Comparison of ENCODE assay signal across 16 mouse cellular contexts in the genomic region with DNA sequence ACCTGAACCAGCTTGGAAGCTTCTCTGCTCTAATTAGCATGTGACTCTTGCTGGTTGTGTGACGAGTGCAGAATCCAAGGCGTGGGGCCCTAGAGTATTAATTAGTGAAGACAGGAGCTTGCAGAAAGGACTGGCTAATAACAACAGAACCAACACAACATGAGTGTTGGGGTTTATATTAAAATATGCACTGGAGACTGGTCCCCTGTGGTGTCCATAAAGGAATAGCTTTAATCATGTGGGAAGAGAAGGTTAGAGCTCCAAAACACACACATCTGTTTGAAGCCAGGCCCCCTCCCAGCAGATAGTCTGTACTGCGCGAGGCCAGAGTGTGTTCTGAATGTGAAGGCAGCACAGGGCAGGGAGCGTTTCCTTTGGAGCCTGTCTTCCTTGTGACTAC. TPM values are rescaled to one million over a fixed set of nuclear protein-coding genes. Genes with fewer than 3 reads are reported as not detected.
DNase-seq lines count a peak whose midpoint lies in the region; ATAC-seq and TF ChIP-seq lines count a peak whose summit lies in the region.
"Had no signal": no experiment of that assay in that cellular context is flagged by ENCODE, and none has a peak within 500 bp of the region (broad histone marks: within the 10 kb centered on the region; RNA-seq: fewer than 3 reads in every experiment).

No protein-coding gene starts in this region.

- 0 out of 2 replicates have a peak, but pooled peaks have one; percentile 40 for ATAC-seq in neural tube, embryonic 13.5 days (ENCODE audit: low read depth)
- peak; percentile 51; the same call in 1 of the 2 replicates for ATAC-seq in forebrain, postnatal 0 days
- peak; percentile 86 for ATAC-seq in midbrain, embryonic 13.5 days

- peaks cover 33% of the 10 kb centered on the region for H3K4me1 ChIP-seq in neural tube, embryonic 13.5 days (replicated peaks)
- H3K4me1 ChIP-seq in forebrain, postnatal 0 days (ENCODE audit: insufficient read depth), result peaks cover 3% of the 10 kb centered on the region; the same call in 1 of the 2 replicates
- H3K4me1 ChIP-seq in midbrain, embryonic 13.5 days (replicated peaks), result peaks cover 32% of the 10 kb centered on the region

- H3K27ac ChIP-seq in neural tube, embryonic 13.5 days (replicated peaks), result peak overlapping the region; percentile 25
- no peak overlapping the region for H3K27ac ChIP-seq in forebrain, postnatal 0 days (ENCODE audit: low read depth, low read length)
- peak overlapping the region; percentile 70 for H3K27ac ChIP-seq in midbrain, embryonic 13.5 days
- H3K27ac ChIP-seq: heart, embryonic 15.5 days; kidney, embryonic 15.5 days; lung, embryonic 15.5 days had no signal

- 54% methylated on average over 5 of the region's 5 CpGs for WGBS in neural tube, embryonic 13.5 days
- WGBS in forebrain, postnatal 0 days, result 41% methylated on average over 5 of the region's 5 CpGs
- WGBS in midbrain, embryonic 13.5 days, result 49% methylated on average over 5 of the region's 5 CpGs

- H3K9me3 ChIP-seq in neural tube, embryonic 13.5 days, result no peaks in the 10 kb centered on the region
- no peaks in the 10 kb centered on the region for H3K9me3 ChIP-seq in forebrain, postnatal 0 days (ENCODE audit: low read length)
- H3K9me3 ChIP-seq in midbrain, embryonic 13.5 days, result no peaks in the 10 kb centered on the region
- H3K9me3 ChIP-seq: G1E; heart, embryonic 15.5 days; kidney, embryonic 15.5 days; lung, embryonic 15.5 days had no signal

- H3K9ac ChIP-seq in neural tube, embryonic 13.5 days, result no peak overlapping the region
- no peak overlapping the region for H3K9ac ChIP-seq in forebrain, postnatal 0 days
- no peak overlapping the region for H3K9ac ChIP-seq in midbrain, embryonic 13.5 days (replicated peaks)
- H3K9ac ChIP-seq: heart, embryonic 15.5 days; kidney, embryonic 15.5 days; lung, embryonic 15.5 days had no signal

- H3K27me3 ChIP-seq in neural tube, embryonic 13.5 days, result no peaks in the 10 kb centered on the region
- H3K27me3 ChIP-seq in forebrain, postnatal 0 days (ENCODE audit: insufficient read depth, low read length), result no peaks in the 10 kb centered on the region
- no peaks in the 10 kb centered on the region for H3K27me3 ChIP-seq in midbrain, embryonic 13.5 days
- H3K27me3 ChIP-seq: heart, embryonic 15.5 days; kidney, embryonic 15.5 days; lung, embryonic 15.5 days had no signal

- no peak overlapping the region for H3K4me3 ChIP-seq in neural tube, embryonic 13.5 days
- H3K4me3 ChIP-seq in forebrain, postnatal 0 days (ENCODE audit: low read depth, low read length), result no peak overlapping the region
- no peak overlapping the region for H3K4me3 ChIP-seq in midbrain, embryonic 13.5 days (replicated peaks)
- H3K4me3 ChIP-seq: heart, embryonic 15.5 days; kidney, embryonic 15.5 days; lung, embryonic 15.5 days; myocyte had no signal

- DNase-seq in neural tube, embryonic 10.5 days (ENCODE audit: extremely low spot score, low spot score), result no peak
- no peak for DNase-seq in forebrain, postnatal 0 days
- DNase-seq in urinary bladder, postnatal 36 days (ENCODE audit: low spot score in 2 of 2), result no peak
- DNase-seq in spleen, postnatal 36 days (ENCODE audit: low spot score in 2 of 2), result no peak
- DNase-seq in cerebellum, adult 18-20 months, result no peak
- DNase-seq: adrenal gland, adult 8-10 months; cerebellum, postnatal 10 days; embryo, embryonic 11 days; heart, adult 18-20 months had no signal

- H3K4me2 ChIP-seq in neural tube, embryonic 13.5 days, result no peak overlapping the region
- no peak overlapping the region for H3K4me2 ChIP-seq in forebrain, postnatal 0 days (ENCODE audit: low read depth)
- no peak overlapping the region for H3K4me2 ChIP-seq in midbrain, embryonic 13.5 days (replicated peaks)
- H3K4me2 ChIP-seq: heart, embryonic 15.5 days; kidney, embryonic 15.5 days; lung, embryonic 15.5 days had no signal

- H3K36me3 ChIP-seq in neural tube, embryonic 13.5 days, result peaks cover 49% of the 10 kb centered on the region
- H3K36me3 ChIP-seq in forebrain, postnatal 0 days (ENCODE audit: insufficient read depth), result peaks cover 28% of the 10 kb centered on the region
- peaks cover 41% of the 10 kb centered on the region for H3K36me3 ChIP-seq in midbrain, embryonic 13.5 days

- TF ChIP-seq CTCF in forebrain, postnatal 0 days (IDR thresholded peaks at IDR 0.05; ENCODE audit: low read depth), result no peak

RNA-seq across cellular contexts. Expression of a gene that starts 34.7 kb away (rescaled TPM):
- 50.5 and 58.8 TPM in 2 replicates for polyA plus RNA-seq in neural tube, embryonic 13.5 days (2015; fragmentation: Nextera tagmentation; extraction: Ambion mirVana)
- total RNA-seq in forebrain, postnatal 0 days (2014; rRNA removed), result 24.7 and 32.8 TPM in 2 replicates
- 19.4 and 28.8 TPM in 2 replicates for polyA plus RNA-seq in forebrain, postnatal 0 days (2015; fragmentation: Nextera tagmentation; extraction: Ambion mirVana)
- polyA plus RNA-seq in midbrain, embryonic 13.5 days (2015; fragmentation: Nextera tagmentation; extraction: Ambion mirVana), result 48.8 and 49.8 TPM in 2 replicates

RNA-seq across cellular contexts. Expression of a gene that starts 58.1 kb away (rescaled TPM):
- 15.1 and 16.9 TPM in 2 replicates for polyA plus RNA-seq in neural tube, embryonic 13.5 days (2015; fragmentation: Nextera tagmentation; extraction: Ambion mirVana)
- total RNA-seq in forebrain, postnatal 0 days (2014; rRNA removed), result 60.9 and 61.7 TPM in 2 replicates
- polyA plus RNA-seq in forebrain, postnatal 0 days (2015; fragmentation: Nextera tagmentation; extraction: Ambion mirVana), result 14.7 and 23.6 TPM in 2 replicates
- 15.7 and 16.9 TPM in 2 replicates for polyA plus RNA-seq in midbrain, embryonic 13.5 days (2015; fragmentation: Nextera tagmentation; extraction: Ambion mirVana)
